Mouse (Mus musculus) right cerebral cortex, postnatal 25 days (tissue): ENCODE measurements around the gene Slamf9.
A peak's percentile ranks its signal among the peaks of the same experiment; 100 is the strongest.

Source experiments
- DNase-seq: peaks from one replicate; pipeline ENCODE4 v3.0.0; 2022

The Slamf9 gene

GRCm38 (mm10) chr1:172463387-172464333, 11.5 kb upstream of the Slamf9 start:
- no peak for DNase-seq

DNA sequence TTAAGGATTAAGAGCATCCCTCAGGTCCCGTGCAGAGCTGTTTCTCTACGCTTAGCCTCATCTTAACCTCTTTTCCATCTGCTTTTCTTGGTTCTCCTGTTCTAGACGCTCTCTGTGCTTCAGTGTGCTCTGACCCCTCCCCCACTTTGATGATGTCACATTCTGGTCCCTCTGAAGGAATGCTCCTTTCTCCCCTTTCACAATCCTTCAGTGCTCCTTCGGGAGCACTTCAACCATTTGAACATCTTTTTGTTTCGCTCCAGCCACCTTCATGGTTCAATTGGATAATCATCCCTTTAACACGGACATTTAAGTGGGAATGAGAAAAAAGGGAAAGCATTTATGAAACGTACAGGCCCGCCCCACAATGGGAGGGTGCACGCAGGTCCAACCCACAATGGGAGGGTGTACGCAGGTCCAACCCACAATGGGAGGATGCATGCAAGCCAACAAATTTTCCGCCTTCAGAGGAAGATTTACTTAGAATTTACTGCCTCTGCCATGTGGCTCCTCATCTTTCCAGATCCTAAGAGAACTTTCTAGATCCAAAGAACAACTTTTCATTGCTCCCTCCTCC, 6.8 kb upstream of the Slamf9 start:
- DNase-seq, result no peak

DNA sequence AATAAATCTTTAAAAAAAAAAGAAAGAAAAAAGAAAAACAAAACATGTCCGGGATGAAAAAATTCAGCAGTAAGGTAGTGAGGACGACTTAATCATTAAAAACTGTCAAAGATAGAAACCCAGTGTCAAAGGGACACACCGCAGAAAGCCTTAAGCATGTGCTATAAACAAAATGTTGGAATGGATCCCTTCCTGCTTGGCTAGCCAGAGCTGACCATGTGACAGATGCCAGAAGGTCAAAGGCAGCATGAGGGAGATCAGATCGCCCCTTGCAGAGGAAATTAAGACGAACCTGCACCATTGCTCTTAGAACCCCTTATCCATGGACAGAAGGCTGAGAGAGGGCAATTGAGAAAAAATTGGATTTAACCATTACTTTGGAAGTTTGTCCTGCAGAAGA, 5.8 kb upstream of the Slamf9 start:
- no peak for DNase-seq

- no peak for DNase-seq
These were observed 5.2 kb upstream of the Slamf9 start for GRCm38 (mm10) chr1:172469810-172470448.

DNA sequence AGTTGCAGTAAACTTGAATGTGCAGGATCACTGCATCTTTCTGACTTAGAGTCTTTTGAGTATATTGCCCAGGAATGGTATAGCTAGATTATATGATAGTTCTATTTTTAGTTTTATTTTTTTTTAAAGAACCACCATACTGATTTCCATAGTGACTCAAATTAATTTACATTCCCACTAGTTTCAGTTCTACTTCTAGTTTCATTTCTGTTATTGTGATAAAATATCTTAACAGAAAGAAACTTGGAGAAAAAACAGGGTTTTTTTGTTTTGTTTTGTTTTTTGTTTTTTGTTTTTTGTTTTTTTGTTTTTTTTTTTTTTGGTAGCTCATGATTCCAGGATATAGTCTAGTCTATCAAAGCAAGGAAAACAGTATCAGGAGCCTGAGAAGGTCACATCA, 2.2 kb upstream of the Slamf9 start:
- DNase-seq, result no peak

GRCm38 (mm10) chr1:172474196-172474595, 962 bp upstream of the Slamf9 start:
- DNase-seq, result no peak

DNA sequence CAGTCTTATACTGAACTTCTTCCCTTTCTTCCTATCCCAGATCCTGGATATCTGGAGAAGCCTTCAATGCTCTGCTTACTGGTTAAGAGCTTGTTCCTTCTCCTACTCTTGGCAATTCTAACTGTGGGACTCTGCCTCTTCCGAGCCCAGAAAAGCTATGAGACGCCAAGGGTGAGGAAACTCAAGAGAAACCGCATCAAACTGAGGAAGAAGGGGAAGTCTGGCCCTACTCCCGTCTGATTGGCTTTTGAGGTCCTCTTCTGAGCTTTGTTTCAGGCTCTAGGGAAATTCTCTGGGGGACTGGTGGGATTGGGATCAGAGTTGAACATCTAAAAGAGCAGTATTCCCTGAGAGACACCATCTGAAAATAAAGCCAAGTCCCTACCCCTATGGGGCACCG, 2.9 kb downstream of the Slamf9 start:
- no peak for DNase-seq

- no peak for DNase-seq
These were observed 5.2 kb downstream of the Slamf9 start for GRCm38 (mm10) chr1:172480376-172480775.

GRCm38 (mm10) chr1:172481111-172481510, 6.0 kb downstream of the Slamf9 start:
- no peak for DNase-seq

DNA sequence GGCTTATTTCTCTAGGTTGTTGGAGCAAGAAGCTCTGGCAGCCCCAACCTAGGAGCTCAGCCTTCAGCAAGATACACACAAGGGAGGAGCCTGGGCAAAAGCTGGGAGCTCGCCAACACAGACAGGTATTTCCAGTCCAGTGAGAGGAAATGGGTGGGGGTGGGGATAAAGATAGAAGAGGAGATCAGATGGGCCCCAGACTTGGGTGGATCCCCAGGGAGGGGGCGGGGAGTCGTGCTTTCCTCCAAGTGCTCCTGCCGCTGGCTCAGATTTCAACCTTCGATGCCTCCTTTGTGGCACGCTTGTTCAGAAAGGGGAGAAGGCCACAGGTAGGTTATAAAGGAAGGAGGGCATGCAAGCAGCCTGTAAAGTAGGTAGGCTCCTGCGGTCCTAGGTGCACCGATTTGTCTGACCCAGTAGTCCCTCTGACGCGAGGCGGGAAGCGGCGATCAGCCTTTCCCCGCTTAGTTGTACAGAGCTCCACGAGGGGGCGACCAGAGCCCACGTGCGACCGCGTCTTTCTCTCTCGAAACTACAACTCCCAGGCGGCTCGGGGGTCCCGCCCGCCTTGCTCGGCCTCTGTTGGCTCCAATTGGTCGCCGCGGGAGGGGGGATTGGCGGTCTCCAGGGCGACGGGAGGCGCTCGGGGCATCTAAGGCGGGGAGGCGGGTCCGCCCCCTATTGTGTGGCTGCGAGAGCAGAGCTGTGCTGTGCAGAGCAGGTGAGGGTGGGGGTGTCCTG, 6.6 kb downstream of the Slamf9 start, which contains the start of gene Igsf9:
Gene Igsf9 (plus strand): TSS at position 249 of the 741 bp plus-strand sequence.
- peak; percentile 93 for DNase-seq

DNA sequence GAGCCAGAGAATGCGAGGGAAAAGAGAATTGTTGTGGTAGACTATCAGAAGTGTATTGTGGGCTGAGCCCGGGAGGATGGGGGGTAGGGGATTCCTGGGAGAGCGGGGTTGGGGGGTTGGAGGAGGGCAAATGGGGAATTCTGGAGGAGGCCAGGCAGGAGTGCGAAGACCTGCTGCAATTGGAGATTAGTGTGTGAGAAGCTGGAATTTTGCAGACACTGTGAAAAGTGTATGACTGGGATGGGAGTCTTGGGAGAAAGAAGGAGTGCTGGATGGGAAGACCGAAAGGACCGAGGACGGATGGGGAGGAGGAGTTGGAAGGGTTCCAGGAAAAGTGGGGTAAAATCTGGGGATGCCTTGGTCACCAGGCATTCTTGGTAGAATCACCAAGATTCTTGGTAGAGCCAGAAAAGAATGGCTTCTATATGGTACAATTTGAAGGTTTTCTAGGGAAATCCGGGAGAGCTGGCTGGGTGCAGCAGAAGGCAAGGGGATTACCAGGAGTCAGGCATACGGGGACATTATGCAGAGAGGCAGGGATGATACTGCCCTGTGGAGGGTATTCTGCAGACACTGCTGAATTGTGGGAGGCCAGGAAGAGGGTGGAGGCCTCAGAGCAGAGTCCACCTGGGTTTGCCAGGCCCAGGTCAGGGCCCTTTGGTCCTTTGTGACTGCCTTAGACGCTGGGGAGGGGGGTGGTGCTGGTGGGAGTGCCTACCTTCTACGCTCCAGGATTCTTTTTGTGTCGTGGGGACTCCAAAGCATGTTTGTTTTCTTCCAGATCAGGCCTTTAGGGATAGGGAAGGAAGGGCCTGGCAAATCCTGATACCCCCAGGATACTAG, 7.6 kb downstream of the Slamf9 start:
- DNase-seq, result no peak

DNA sequence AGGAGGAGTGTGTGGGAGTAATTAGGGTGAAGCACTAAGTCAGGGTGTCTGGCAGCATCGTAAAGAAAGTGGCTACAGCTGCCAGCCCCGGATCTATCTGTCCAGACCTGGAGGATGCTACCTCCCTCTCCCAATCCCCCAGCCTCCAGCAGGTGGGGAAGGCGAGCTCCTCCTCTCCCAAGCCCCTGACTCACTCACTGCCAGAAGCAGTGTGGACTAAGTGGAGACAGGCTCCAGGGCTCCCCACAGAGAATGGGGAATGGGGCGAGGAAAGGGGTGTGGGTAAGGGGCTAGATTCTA, 8.2 kb downstream of the Slamf9 start:
- no peak for DNase-seq

GRCm38 (mm10) chr1:172484236-172484635, 9.1 kb downstream of the Slamf9 start:
- DNase-seq, result no peak

DNA sequence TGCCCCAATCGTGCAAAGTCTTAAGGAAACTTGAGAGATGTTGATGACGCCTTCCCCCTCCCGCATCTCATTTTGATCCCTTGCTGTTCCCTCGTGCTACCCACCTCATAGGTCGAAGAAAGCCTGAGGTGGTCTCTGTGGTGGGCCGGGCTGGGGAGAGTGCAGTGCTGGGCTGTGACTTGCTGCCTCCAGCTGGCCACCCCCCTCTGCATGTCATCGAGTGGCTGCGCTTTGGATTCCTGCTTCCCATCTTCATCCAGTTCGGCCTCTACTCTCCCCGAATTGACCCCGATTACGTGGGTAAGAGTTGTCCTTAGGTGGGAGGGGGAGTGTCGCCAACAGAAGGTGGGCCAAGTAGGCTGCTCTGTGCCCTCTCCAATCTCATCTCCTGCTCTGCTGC, 9.5 kb downstream of the Slamf9 start:
- DNase-seq, result no peak

DNA sequence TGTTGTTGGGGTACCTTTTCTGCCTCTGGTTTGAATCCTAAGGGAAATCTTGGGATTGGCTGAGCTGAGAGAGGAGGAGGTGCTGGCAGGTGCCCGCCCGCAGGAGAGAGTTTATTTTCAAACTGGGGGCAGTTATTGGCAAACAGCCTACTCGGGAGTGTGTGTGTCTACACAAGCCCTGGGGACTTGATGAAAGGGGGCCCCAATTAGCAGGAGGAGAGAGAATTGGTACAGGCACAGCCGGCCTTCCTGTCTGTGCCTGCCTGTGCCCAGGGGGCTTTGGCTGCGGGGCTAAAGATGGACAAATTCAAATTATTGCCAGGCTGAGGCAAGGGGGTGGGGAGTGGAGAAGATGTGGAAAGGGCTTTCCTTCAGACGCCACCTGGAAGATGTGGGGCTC, 10.7 kb downstream of the Slamf9 start:
- DNase-seq, result no peak

GRCm38 (mm10) chr1:172486236-172486635, 11.1 kb downstream of the Slamf9 start:
- no peak for DNase-seq

DNA sequence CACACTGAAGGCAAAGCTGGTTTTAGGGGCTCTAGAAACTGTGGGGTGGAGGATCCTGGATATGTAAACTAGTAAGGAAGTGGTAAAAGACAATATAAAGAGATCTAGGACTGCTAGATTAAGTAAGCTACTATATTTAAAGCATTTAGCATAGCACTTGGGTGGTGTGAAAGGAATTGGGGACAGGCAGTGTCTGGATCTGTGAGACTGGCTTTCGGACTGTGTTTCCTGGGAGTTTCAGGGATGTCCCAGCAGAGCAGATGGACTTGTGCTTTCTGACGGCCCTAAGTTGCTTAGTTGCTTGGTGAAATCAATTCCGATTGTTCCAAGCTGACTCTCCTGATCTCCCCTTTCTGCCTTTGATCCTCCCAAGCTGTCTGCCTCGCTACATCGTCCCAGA, 11.5 kb downstream of the Slamf9 start:
- DNase-seq, result no peak

DNA sequence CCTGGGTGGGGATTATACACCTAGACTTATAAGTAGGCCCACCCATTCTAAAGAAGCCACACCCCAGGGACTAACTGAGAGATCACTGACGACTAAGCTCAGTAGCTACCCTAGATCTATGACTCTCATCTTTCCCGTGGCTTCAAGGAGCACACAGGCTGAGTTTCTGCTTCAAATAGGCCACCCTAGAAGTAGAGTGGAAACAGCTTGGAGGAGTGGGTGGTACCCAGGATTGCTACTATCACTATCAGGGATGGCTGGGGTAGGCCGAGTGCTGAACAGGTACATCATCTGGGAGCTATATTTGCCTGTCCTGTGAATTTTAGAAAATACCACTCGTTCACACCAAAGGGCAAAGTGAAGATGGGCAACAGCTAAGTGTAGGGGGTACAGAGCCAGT, 12.7 kb downstream of the Slamf9 start:
- DNase-seq, result no peak

GRCm38 (mm10) chr1:172488831-172489230, 13.7 kb downstream of the Slamf9 start:
- no peak for DNase-seq

GRCm38 (mm10) chr1:172489585-172490250, 14.6 kb downstream of the Slamf9 start:
- DNase-seq, result no peak

- DNase-seq, result peak; percentile 87
These were observed 15.1 kb downstream of the Slamf9 start for GRCm38 (mm10) chr1:172490261-172490661.

GRCm38 (mm10) chr1:172492047-172492446, 16.9 kb downstream of the Slamf9 start:
- no peak for DNase-seq
